Mouse (Mus musculus) liver, embryonic 11.5 days (tissue): Measurements from ENCODE around the gene Pou5f1. TPM values are rescaled to one million over a fixed set of nuclear protein-coding genes. Genes with fewer than 3 reads are reported as not detected.

Experiments used
- ATAC-seq: fragments of 200-750 bp; cut with Nextera tagmentation; replicated peaks from 2 replicates; pipeline ENCODE4 v1.8.0; 2017; ENCODE audit warnings: moderate number of reproducible peaks, mild to moderate bottlenecking, moderate TSS enrichment, moderate library complexity; ENCODE audit not compliant: low FRiP score
- DNase-seq: peaks from one replicate; pipeline ENCODE4 v3.0.0-alpha.2; 2017; ENCODE audit warnings: low spot score
- H3K27ac ChIP-seq: fragments of 300-500 bp; sonication (generic); 2 replicates; pipeline ENCODE4 v1.5.1; 2014; ENCODE audit warnings: mild to moderate bottlenecking, low read depth, low read length, control low read depth
- H3K27me3 ChIP-seq: fragments of 300-500 bp; sonication (generic); replicated peaks from 2 replicates; pipeline ENCODE4 v1.6.1; 2014; ENCODE audit warnings: low read length, mixed read lengths; ENCODE audit not compliant: control insufficient read depth, insufficient read depth
- H3K36me3 ChIP-seq: fragments of 300-500 bp; sonication (generic); 2 replicates; pipeline ENCODE4 v1.6.1; 2014; ENCODE audit warnings: mild to moderate bottlenecking, low read length, moderate library complexity, mixed read lengths; ENCODE audit not compliant: control insufficient read depth, insufficient read depth
- H3K4me1 ChIP-seq: fragments of 300-500 bp; sonication (generic); replicated peaks from 2 replicates; pipeline ENCODE4 v1.6.1; 2014; ENCODE audit warnings: low read length, mixed read lengths; ENCODE audit not compliant: control insufficient read depth, insufficient read depth
- H3K4me2 ChIP-seq: fragments of 300-500 bp; sonication (generic); 2 replicates; pipeline ENCODE4 v1.6.1; 2014; ENCODE audit warnings: mild to moderate bottlenecking, control low read depth, moderate library complexity
- H3K4me3 ChIP-seq: fragments of 300-500 bp; sonication (generic); 2 replicates; pipeline ENCODE4 v1.5.1; 2014; ENCODE audit warnings: low read depth, low read length, control low read depth
- H3K9ac ChIP-seq: fragments of 300-500 bp; sonication (generic); 2 replicates; pipeline ENCODE4 v1.6.1; 2014; ENCODE audit warnings: low read depth, low read length, control low read depth
- H3K9me3 ChIP-seq: fragments of 300-500 bp; sonication (generic); 2 replicates; pipeline ENCODE4 v1.6.1; 2016; ENCODE audit warnings: low read length, inconsistent platforms, mixed read lengths; ENCODE audit not compliant: control insufficient read depth
- WGBS: fragments of 180-500 bp; shearing (Covaris S2); extraction: QIAGEN DNeasy Blood & Tissue Kit; methylation state at CpG from one replicate; pipeline ENCODE4 v1.1.7; 2014; 5-methylcytosine and 5-hydroxymethylcytosine counted together
- polyA plus RNA-seq: library from polyadenylated mRNA; unstranded; fragments of >200 nt; fragmentation: Nextera tagmentation; extraction: Ambion mirVana; gene quantifications from 2 replicates; pipeline ENCODE4 v1.2.1, GENCODE M21; 2014

The Pou5f1 gene
- polyA plus RNA-seq, 1 experiment from 2014 or later: not detected

DNA sequence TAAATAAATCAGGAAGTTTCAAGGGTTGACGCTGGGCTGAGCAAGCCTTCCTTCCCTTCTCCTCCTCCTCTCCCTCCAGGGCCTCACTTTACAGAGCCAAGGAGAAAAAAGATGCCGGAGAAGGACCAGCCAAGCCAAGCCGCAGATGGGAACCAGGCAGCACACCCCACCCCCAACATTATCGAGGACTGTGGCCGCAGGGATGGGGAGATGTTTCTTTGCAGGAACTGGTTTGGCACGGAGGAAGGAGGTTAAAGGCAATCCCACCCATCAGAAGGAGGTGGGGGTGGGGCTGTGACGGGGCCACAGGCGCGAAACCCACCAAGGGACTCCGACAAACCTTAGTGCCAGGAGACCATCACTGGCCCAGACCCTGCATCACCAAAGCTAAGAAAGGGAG, 19.1 kb upstream of the Pou5f1 start:
- no peaks in the 10 kb centered on the region for H3K4me1 ChIP-seq
- 30% methylated on average over 10 of the region's 10 CpGs for WGBS
- no peak overlapping the region for H3K4me3 ChIP-seq
- ATAC-seq (no peak), DNase-seq (no peak)
- no peaks in the 10 kb centered on the region for H3K36me3 ChIP-seq
- no peak overlapping the region for H3K27ac ChIP-seq
- no peaks in the 10 kb centered on the region for H3K9me3 ChIP-seq
- H3K4me2 ChIP-seq: no peak overlapping the region
- H3K27me3 ChIP-seq: no peaks in the 10 kb centered on the region
- no peak overlapping the region for H3K9ac ChIP-seq

DNA sequence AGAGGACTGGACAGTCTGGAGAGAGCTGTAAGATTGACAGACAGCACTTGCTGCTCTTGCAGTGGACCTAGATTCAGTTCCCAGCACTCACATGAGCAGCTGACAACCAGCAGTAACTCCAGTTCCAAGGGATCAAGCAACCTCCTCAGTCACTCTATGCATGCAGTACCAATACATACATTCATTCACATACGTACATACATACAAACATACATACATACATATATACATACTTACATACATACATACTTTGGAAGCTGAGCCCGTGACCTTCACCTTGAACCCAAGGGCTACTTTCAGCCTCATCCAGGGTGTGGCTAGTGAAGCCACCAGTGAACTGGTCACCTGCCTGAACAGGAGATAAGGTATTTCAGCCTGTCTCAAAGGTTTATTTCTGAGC, 17.8 kb upstream of the Pou5f1 start:
- no peak overlapping the region for H3K27ac ChIP-seq
- H3K27me3 ChIP-seq: no peaks in the 10 kb centered on the region
- H3K4me2 ChIP-seq: no peak overlapping the region
- H3K9ac ChIP-seq: no peak overlapping the region
- DNase-seq: no peak
- no peaks in the 10 kb centered on the region for H3K36me3 ChIP-seq
- H3K9me3 ChIP-seq: no peaks in the 10 kb centered on the region
- no peak for ATAC-seq
- 90% methylated on average over 2 of the region's 2 CpGs for WGBS
- H3K4me1 ChIP-seq: no peaks in the 10 kb centered on the region
- no peak overlapping the region for H3K4me3 ChIP-seq

DNA sequence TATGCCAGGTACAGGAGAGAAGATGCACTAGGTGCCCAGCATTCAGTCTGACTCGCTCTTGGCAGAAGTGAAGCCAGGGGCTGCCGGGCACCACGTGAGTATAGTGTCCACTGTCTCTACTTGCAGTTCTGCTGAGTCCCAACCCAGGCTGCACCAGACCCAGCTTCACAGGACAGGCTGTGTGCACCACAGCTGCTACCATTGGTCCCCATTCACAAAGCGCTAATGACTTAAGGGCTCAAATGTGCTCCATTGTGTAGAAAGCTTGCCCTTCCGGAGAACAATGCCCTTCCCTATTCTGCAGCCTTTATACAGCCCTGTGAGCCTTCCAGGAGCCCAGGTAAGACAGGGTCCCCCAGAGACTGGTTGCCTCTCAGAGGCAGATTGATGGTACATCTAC, 15.5 kb upstream of the Pou5f1 start:
- no peaks in the 10 kb centered on the region for H3K36me3 ChIP-seq
- H3K4me3 ChIP-seq: no peak overlapping the region
- no peak overlapping the region for H3K4me2 ChIP-seq
- no peak overlapping the region for H3K27ac ChIP-seq
- H3K4me1 ChIP-seq: no peaks in the 10 kb centered on the region
- H3K27me3 ChIP-seq: no peaks in the 10 kb centered on the region
- no peaks in the 10 kb centered on the region for H3K9me3 ChIP-seq
- no peak for DNase-seq
- no peak overlapping the region for H3K9ac ChIP-seq
- WGBS: 70% methylated on average over 5 of the region's 5 CpGs
- no peak for ATAC-seq

DNA sequence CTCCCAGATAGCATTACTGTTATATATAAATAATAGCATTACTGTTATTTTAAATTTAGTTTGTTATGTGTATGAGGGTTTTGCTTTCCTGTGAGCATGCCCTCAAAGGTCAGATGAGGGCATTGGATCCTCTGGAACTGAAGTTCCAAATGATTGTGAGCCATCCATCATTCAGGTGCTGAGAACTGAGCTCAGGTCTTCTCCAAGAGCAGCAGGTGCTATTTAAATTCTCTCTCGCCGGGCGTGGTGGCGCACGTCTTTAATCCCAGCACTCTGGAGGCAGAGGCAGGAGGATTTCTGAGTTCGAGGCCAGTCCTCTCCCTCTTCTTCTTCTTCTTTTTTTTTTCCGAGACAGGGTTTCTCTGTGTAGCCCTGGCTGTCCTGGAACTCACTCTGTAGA, 8.7 kb upstream of the Pou5f1 start:
- H3K4me3 ChIP-seq: no peak overlapping the region
- no peaks in the 10 kb centered on the region for H3K4me1 ChIP-seq
- H3K9ac ChIP-seq: no peak overlapping the region
- H3K4me2 ChIP-seq: no peak overlapping the region
- H3K36me3 ChIP-seq: no peaks in the 10 kb centered on the region
- DNase-seq: no peak
- WGBS: 94% methylated on average over 7 of the region's 7 CpGs
- no peaks in the 10 kb centered on the region for H3K9me3 ChIP-seq
- H3K27me3 ChIP-seq: no peaks in the 10 kb centered on the region
- H3K27ac ChIP-seq: no peak overlapping the region
- ATAC-seq: no peak

DNA sequence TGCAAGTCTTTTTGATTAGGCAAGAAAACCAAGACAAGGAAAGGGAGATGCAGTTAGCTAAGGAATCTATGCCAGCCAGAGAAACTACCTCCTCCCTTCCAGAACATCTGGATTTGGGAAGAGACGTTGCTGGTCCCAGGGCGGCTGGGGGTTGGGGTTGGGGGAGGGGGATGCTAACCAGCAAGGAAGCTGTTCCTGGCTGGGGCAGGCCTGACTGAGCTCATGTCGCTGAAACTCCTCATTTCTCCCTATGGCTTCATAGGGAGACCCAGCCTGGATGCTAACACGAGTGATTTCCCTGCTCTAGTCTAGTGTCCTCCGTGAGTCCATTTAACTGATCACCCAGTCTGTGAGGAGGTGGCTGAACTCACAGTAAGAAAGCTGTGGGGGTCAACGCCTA, 3.6 kb upstream of the Pou5f1 start:
- H3K27me3 ChIP-seq: peaks cover 30% of the 10 kb centered on the region
- DNase-seq (no peak), ATAC-seq (no peak)
- H3K4me3 ChIP-seq: no peak overlapping the region
- H3K9ac ChIP-seq: no peak overlapping the region
- no peak overlapping the region for H3K4me2 ChIP-seq
- no peak overlapping the region for H3K27ac ChIP-seq
- no peaks in the 10 kb centered on the region for H3K4me1 ChIP-seq
- no peaks in the 10 kb centered on the region for H3K9me3 ChIP-seq
- 10% methylated on average over 6 of the region's 6 CpGs for WGBS
- no peaks in the 10 kb centered on the region for H3K36me3 ChIP-seq

DNA sequence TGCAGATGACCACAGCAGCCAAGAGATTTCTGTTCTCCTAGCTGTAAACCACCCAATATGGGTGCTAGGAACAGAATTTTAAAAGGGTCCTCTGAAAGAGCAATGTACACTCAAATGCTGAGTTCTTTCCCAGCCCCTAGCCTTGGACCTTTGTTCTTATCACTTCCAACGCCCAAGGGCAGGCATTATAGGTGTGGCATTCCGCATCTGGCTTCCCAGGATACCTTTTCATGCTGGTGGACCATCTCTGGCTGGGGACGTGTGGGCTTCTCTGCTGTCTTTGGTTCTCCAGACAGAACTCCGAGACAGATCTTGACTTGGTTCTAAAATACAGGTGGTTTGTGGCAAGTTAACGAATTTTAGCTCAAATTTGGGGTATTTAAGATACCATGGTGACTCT, 3.1 kb upstream of the Pou5f1 start:
- 56% methylated on average over 5 of the region's 5 CpGs for WGBS
- no peaks in the 10 kb centered on the region for H3K9me3 ChIP-seq
- H3K4me1 ChIP-seq: no peaks in the 10 kb centered on the region
- ATAC-seq (no peak), DNase-seq (no peak)
- no peak overlapping the region for H3K27ac ChIP-seq
- peaks cover 35% of the 10 kb centered on the region for H3K27me3 ChIP-seq
- H3K4me2 ChIP-seq: no peak overlapping the region
- no peaks in the 10 kb centered on the region for H3K36me3 ChIP-seq
- H3K4me3 ChIP-seq: no peak overlapping the region
- no peak overlapping the region for H3K9ac ChIP-seq

DNA sequence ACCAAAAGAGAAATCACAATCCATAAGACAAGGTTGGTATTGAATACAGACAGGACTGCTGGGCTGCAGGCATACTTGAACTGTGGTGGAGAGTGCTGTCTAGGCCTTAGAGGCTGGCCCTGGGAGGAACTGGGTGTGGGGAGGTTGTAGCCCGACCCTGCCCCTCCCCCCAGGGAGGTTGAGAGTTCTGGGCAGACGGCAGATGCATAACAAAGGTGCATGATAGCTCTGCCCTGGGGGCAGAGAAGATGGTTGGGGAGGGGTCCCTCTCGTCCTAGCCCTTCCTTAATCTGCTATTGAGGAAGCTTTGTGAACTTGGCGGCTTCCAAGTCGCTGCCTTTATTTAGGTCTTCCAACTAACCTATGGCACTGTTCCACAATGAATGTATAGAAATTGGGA, 2.0 kb upstream of the Pou5f1 start:
- Histone ChIP-seq H3K4me3 (no peak overlapping the region), H3K9ac (no peak overlapping the region), H3K9me3 (no peaks in the 10 kb centered on the region), H3K27ac (no peak overlapping the region), H3K4me1 (no peaks in the 10 kb centered on the region), H3K27me3 (peaks cover 44% of the 10 kb centered on the region), H3K36me3 (no peaks in the 10 kb centered on the region), H3K4me2 (no peak overlapping the region)
- DNase-seq (no peak), ATAC-seq (no peak)
- WGBS: 30% methylated on average over 5 of the region's 5 CpGs

DNA sequence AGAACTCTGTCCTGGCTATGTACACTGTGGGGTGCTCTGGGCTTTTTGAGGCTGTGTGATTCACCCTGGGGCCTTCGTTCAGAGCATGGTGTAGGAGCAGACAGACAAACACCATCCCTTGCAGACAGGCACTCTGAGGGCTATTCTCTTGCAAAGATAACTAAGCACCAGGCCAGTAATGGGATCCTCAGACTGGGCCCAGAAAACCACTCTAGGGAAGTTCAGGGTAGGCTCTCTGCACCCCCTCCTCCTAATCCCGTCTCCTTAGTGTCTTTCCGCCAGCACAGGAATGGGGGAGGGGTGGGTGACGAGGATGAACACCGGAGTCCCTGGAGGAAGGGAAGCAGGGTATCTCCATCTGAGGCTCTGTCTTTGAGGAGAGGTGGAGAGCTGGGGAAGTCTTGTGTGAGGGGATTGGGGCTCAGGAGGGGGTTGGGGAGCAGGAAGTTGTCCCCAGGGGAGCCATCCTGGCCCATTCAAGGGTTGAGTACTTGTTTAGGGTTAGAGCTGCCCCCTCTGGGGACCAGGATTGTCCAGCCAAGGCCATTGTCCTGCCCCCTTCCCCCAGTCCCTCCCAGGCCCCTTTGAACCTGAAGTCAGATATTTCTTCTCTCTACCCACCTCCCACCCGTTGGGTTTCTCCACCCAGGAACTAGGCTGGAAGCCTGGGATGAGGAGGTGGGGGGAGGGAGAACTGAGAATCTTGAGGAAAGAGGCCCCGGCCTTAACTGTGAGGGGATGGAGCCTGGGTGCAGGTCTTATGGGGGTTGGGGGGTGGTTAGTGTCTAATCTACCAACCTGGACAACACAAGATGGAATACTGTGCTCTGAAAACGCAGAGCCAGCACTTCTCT, 963 bp upstream of the Pou5f1 start:
- H3K4me1 ChIP-seq: no peaks in the 10 kb centered on the region
- 23% methylated on average over 8 of the region's 8 CpGs for WGBS
- H3K27ac ChIP-seq: no peak overlapping the region
- no peak overlapping the region for H3K9ac ChIP-seq
- peaks cover 53% of the 10 kb centered on the region for H3K27me3 ChIP-seq
- no peak overlapping the region for H3K4me2 ChIP-seq
- no peaks in the 10 kb centered on the region for H3K9me3 ChIP-seq
- DNase-seq (no peak), ATAC-seq (no peak)
- H3K36me3 ChIP-seq: no peaks in the 10 kb centered on the region
- no peak overlapping the region for H3K4me3 ChIP-seq

DNA sequence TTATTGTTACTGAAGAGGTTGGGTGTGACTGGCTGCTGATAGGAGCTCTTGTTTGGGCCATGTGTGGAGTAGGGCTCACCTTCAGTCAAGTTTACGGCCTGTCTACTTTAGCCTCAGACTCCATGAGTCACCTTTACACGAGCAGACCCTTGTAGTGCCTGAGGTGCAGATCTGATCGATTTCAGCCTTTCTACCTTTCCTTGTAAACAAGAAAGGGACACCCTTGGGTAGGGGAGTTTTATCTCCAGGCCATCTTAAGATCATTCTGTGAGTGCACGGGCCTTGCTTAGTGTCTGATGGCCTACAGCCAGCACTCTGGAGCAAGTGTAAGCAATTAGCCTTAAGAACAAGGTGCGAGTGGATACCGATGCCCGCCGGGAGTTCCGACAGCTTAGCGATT, 1.1 kb downstream of the Pou5f1 start:
- Histone ChIP-seq H3K4me3 (no peak overlapping the region), H3K27ac (no peak overlapping the region), H3K9ac (no peak overlapping the region), H3K36me3 (no peaks in the 10 kb centered on the region), H3K27me3 (peaks cover 53% of the 10 kb centered on the region), H3K4me1 (no peaks in the 10 kb centered on the region), H3K9me3 (no peaks in the 10 kb centered on the region), H3K4me2 (no peak overlapping the region)
- DNase-seq: no peak
- 22% methylated on average over 10 of the region's 10 CpGs for WGBS
- no peak for ATAC-seq
